Mouse (Mus musculus): Measurements from ENCODE around the gene Eef2k.

The Eef2k gene

GRCm38 (mm10) chr7:120842345-120843036, at the start of gene Eef2k:
Gene Eef2k, plus strand, starts transcription at chr7:120842831.
- peak; percentile 77 for DNase-seq (ENCODE audit: low read depth, low spot score)

- no peak for DNase-seq (ENCODE audit: low read depth, low spot score)
Observed at GRCm38 (mm10) chr7:120795544-120795943, 47.1 kb upstream of the Eef2k start.

- DNase-seq (ENCODE audit: low read depth, low spot score), result no peak
Observed at GRCm38 (mm10) chr7:120796369-120796768, 46.3 kb upstream of the Eef2k start.

- no peak for DNase-seq (ENCODE audit: low read depth, low spot score)
Observed at GRCm38 (mm10) chr7:120803268-120803667, 39.4 kb upstream of the Eef2k start.

GRCm38 (mm10) chr7:120809705-120810104, 32.9 kb upstream of the Eef2k start:
- no peak for DNase-seq (ENCODE audit: low read depth, low spot score)

GRCm38 (mm10) chr7:120811834-120812415, 30.7 kb upstream of the Eef2k start, which contains the start of gene Gm5737:
Gene Gm5737, plus strand, starts transcription at chr7:120812365.
- no peak for DNase-seq (ENCODE audit: low read depth, low spot score)

- no peak for DNase-seq (ENCODE audit: low read depth, low spot score)
Observed at GRCm38 (mm10) chr7:120817552-120817951, 25.1 kb upstream of the Eef2k start.

GRCm38 (mm10) chr7:120819386-120819785, 23.2 kb upstream of the Eef2k start:
- no peak for DNase-seq (ENCODE audit: low read depth, low spot score)

GRCm38 (mm10) chr7:120823248-120823647, 19.4 kb upstream of the Eef2k start:
- DNase-seq (ENCODE audit: low read depth, low spot score), result no peak

- no peak for DNase-seq (ENCODE audit: low read depth, low spot score)
Observed at GRCm38 (mm10) chr7:120825097-120825496, 17.5 kb upstream of the Eef2k start.

- no peak for DNase-seq (ENCODE audit: low read depth, low spot score)
Observed at GRCm38 (mm10) chr7:120826408-120826807, 16.2 kb upstream of the Eef2k start.

- DNase-seq (ENCODE audit: low read depth, low spot score), result peak; percentile 65
Observed at GRCm38 (mm10) chr7:120830431-120831381, 11.9 kb upstream of the Eef2k start.

GRCm38 (mm10) chr7:120834426-120834825, 8.2 kb upstream of the Eef2k start:
- DNase-seq (ENCODE audit: low read depth, low spot score), result no peak

- no peak for DNase-seq (ENCODE audit: low read depth, low spot score)
Observed at GRCm38 (mm10) chr7:120834863-120835372, 7.7 kb upstream of the Eef2k start.

GRCm38 (mm10) chr7:120835449-120836359, 6.9 kb upstream of the Eef2k start:
- DNase-seq (ENCODE audit: low read depth, low spot score), result peak; percentile 59

GRCm38 (mm10) chr7:120836361-120836760, 6.3 kb upstream of the Eef2k start:
- DNase-seq (ENCODE audit: low read depth, low spot score), result no peak

GRCm38 (mm10) chr7:120838436-120839160, 4.0 kb upstream of the Eef2k start:
- no peak for DNase-seq (ENCODE audit: low read depth, low spot score)

- DNase-seq (ENCODE audit: low read depth, low spot score), result no peak
Observed at GRCm38 (mm10) chr7:120839786-120840185, 2.8 kb upstream of the Eef2k start.

GRCm38 (mm10) chr7:120843037-120843621, 498 bp downstream of the Eef2k start:
- peak; percentile 68 for DNase-seq (ENCODE audit: low read depth, low spot score)

Data from WW6 (cell line).